Mouse (Mus musculus) myocyte (in vitro differentiated cells): ENCODE results near the gene Aspg. TPM values are rescaled to one million over a fixed set of nuclear protein-coding genes. Genes with fewer than 3 reads are reported as not detected.

ENCODE experiments used
- H3K27me3 ChIP-seq: one replicate; pipeline ENCODE4 v1.6.1; 2011; ENCODE audit not compliant: control insufficient read depth, insufficient read depth, insufficient read length
- H3K36me3 ChIP-seq: one replicate; pipeline ENCODE4 v1.6.1; 2011; ENCODE audit not compliant: control insufficient read depth, insufficient read depth
- H3K4me2 ChIP-seq: one replicate; pipeline ENCODE4 v1.6.1; 2011; ENCODE audit warnings: low read depth, control low read depth
- H3K4me3 ChIP-seq: one replicate; pipeline ENCODE4 v1.5.1; 2011; ENCODE audit warnings: mild to moderate bottlenecking, control low read depth, moderate library complexity
- H3K79me2 ChIP-seq: one replicate; pipeline ENCODE4 v1.6.1; 2011; ENCODE audit not compliant: control insufficient read depth, insufficient read depth
- H3ac ChIP-seq: one replicate; pipeline ENCODE4 v1.6.1; 2011; ENCODE audit not compliant: control insufficient read depth, insufficient read length
- CEBPB ChIP-seq: IDR thresholded peaks from 2 replicates; pipeline ENCODE4 v1.6.1; 2011; ENCODE audit warnings: mild to moderate bottlenecking, moderate library complexity; ENCODE audit not compliant: poor library complexity, insufficient read depth, severe bottlenecking
- E2F4 ChIP-seq: IDR thresholded peaks from one replicate; pipeline ENCODE4 v1.6.1; 2011; ENCODE audit warnings: mild to moderate bottlenecking, control low read depth, moderate library complexity; ENCODE audit not compliant: insufficient read depth
- MAX ChIP-seq: IDR thresholded peaks from one replicate; pipeline ENCODE4 v1.6.1; 2011; ENCODE audit warnings: low read depth, mild to moderate bottlenecking, control low read depth
- MYOD1 ChIP-seq, 3 experiments: IDR thresholded peaks; one replicate each; pipeline ENCODE4 v1.6.1; 2011; ENCODE audit warnings: control low read depth in 2 of 3, low read depth in 2 of 3, mild to moderate bottlenecking in 2 of 3, moderate library complexity in 1 of 3; ENCODE audit not compliant: insufficient read length in 2 of 3, control insufficient read depth in 1 of 3
- MYOG ChIP-seq, 3 experiments: IDR thresholded peaks; one replicate each; pipeline ENCODE4 v1.6.1; 2011; ENCODE audit warnings: control low read depth in 2 of 3, low read depth in 2 of 3, mild to moderate bottlenecking in 2 of 3; ENCODE audit not compliant: insufficient read length in 2 of 3, control insufficient read depth in 1 of 3, insufficient read depth in 1 of 3
- POLR2A ChIP-seq: IDR thresholded peaks from one replicate; pipeline ENCODE4 v1.6.1; 2011; ENCODE audit warnings: low read depth, mild to moderate bottlenecking, control low read depth, moderate library complexity; ENCODE audit not compliant: insufficient read length
- POLR2AphosphoS2 ChIP-seq: IDR thresholded peaks from one replicate; pipeline ENCODE4 v1.6.1; 2011; ENCODE audit warnings: low read depth, control low read depth; ENCODE audit not compliant: insufficient read length
- REST ChIP-seq: IDR thresholded peaks from one replicate; pipeline ENCODE4 v1.6.1; 2011; ENCODE audit warnings: mild to moderate bottlenecking, control low read depth, moderate library complexity; ENCODE audit not compliant: insufficient read depth, insufficient read length
- SRF ChIP-seq: IDR thresholded peaks from one replicate; pipeline ENCODE4 v1.6.1; 2011; ENCODE audit warnings: low read depth; ENCODE audit not compliant: control insufficient read depth, insufficient read length
- TCF12 ChIP-seq: IDR thresholded peaks from one replicate; pipeline ENCODE4 v1.6.1; 2011; ENCODE audit warnings: mild to moderate bottlenecking, control low read depth; ENCODE audit not compliant: poor library complexity, insufficient read depth, severe bottlenecking
- TCF3 ChIP-seq: IDR thresholded peaks from one replicate; pipeline ENCODE4 v1.6.1; 2011; ENCODE audit warnings: low read depth, control low read depth; ENCODE audit not compliant: insufficient read length
- USF1 ChIP-seq: IDR thresholded peaks from one replicate; pipeline ENCODE4 v1.6.1; 2011; ENCODE audit warnings: low read depth, mild to moderate bottlenecking, control low read depth, moderate library complexity
- polyA plus RNA-seq: library from polyadenylated mRNA; unstranded; fragments of >200 nt; fragmentation: generic; extraction: Trizol; gene quantifications from one replicate; pipeline ENCODE4 v1.2.1, GENCODE M21; 2012; ENCODE audit warnings: missing spikeins

Aspg gene
- polyA plus RNA-seq, 1 experiment, result 0.04 TPM

DNA sequence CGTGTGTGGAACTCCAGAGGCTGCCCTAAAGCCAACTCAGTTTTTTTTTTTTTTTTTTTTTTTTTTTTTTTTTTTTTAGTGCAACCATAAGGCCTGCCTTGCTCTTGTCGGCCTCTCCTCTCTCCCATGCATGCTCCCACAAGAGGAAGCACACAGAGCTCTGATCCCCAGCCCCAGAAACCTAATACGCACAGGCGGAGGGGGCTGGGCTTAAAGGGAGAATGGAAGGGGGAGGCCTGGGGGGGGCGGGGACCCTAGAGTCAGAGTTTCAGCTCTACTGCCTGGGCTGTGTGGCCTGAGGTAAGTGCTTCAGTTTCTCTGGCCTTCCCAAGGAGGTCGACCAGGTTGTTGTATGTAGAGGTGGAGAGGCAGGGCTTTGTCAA is 45.5 kb downstream of the Aspg start:
- Histone ChIP-seq H3K27me3 (peaks cover 33% of the 10 kb centered on the region), H3K79me2 (no peaks in the 10 kb centered on the region), H3ac (no peak overlapping the region), H3K4me2 (no peak overlapping the region), H3K36me3 (no peaks in the 10 kb centered on the region), H3K4me3 (no peak overlapping the region)
- no peak for TF ChIP-seq TCF12
- TF ChIP-seq POLR2A, result no peak
- TF ChIP-seq POLR2AphosphoS2, result no peak
- no peak for TF ChIP-seq REST
- TF ChIP-seq TCF3, result no peak

DNA sequence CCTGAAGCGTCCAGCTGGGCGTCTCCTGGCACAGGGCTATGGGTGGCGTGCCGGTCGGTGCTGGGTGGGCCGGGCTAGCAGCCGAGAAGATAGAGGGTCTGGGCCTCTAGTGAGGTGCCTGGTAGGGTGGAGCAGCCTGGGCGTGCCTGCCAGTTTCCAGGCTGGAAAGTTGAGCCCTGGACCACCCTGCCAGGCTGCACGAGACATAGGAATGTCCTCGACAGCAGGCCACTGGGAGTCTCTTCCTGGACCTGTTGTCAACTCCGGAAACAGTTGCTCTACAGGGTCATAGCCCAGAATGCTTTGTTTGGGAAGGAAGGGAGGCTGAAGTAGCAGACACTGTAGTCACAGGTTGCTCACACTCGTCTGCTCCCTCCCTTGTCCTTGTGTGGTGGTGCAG is 47.1 kb downstream of the Aspg start:
- H3K4me2 ChIP-seq, result no peak overlapping the region
- no peaks in the 10 kb centered on the region for H3K79me2 ChIP-seq
- no peak overlapping the region for H3K4me3 ChIP-seq
- no peaks in the 10 kb centered on the region for H3K36me3 ChIP-seq
- TF ChIP-seq USF1 (no peak), MYOG (IDR thresholded peaks at IDR 0.05; ENCODE audit: control insufficient read depth in 1 of 3, insufficient read depth in 1 of 3, insufficient read length in 2 of 3, low read depth in 2 of 3) (no peak), E2F4 (no peak), POLR2A (no peak)
- H3ac ChIP-seq, result no peak overlapping the region
- peaks cover 28% of the 10 kb centered on the region for H3K27me3 ChIP-seq

DNA sequence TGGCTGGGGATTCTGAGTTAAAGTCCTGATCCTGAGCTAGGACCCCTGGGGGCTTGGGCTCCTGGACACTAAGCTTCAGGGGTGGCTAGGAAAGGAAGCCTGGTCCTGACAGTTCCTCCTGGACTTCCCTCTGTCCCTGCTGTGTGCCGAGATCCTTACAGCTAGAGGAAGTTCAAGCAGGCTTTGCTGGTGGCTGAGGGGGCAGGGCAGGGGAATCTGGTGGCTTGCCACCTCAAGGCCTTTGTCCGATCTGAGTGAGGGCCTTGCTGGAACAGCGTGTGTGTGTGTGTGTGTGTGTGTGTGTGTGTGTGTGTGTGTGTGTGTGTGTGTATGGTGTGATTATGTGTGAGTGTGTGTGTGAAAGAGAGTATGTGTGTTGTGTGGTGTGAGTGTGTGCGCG is 48.0 kb downstream of the Aspg start:
- H3ac ChIP-seq, result no peak overlapping the region

DNA sequence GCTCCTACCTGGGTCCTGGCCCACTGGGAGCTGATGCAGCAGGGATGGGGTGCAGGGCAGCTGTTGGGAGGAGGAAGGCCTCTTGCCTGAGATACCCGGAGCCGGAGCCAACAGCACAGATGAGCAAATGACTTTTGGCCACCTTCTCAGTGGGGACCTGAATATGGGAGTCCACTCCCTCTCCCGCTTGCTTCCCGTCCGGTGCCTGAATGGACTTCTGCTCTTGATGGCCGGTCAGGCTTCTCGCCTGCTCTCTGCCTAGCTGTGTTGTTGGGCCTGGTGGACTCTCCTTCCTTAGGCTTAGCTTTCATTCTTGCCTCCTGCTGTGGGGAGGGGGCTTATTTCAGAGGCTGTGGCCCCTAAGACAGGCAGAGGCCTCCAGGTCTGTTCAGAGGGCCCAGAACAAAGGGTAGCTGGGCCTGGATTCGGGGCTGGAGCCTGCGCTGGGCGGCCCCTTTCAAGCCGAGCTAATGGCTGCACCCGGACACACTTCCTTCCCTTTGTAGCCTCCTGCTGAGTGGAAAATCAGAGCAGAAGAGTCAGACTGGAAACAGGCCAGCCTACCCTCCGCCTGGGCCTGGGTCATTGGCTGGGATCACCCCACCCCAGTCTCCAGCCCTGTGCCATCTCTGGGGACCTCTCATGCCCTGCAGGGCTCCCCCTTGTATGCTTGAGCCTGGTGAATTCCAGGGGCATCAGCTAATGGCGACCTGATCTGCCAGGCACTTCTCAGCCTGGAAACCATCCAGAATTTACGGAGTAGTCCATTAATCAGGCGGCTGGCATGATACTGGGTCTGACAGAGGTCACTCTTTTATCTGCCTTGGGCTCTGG is 49.0 kb downstream of the Aspg start:
- TF ChIP-seq E2F4, result no peak
- TF ChIP-seq MAX, result no peak
- TF ChIP-seq TCF3, result no peak
- no peak for TF ChIP-seq POLR2A
- TF ChIP-seq REST, result no peak
- no peak for TF ChIP-seq TCF12
- no peak for TF ChIP-seq POLR2AphosphoS2
- TF ChIP-seq MYOG (IDR thresholded peaks at IDR 0.05; ENCODE audit: control insufficient read depth in 1 of 3, insufficient read depth in 1 of 3, insufficient read length in 2 of 3, low read depth in 2 of 3), result no peak
- no peak for TF ChIP-seq USF1
- TF ChIP-seq SRF, result no peak
- no peak for TF ChIP-seq MYOD1 (IDR thresholded peaks at IDR 0.05; ENCODE audit: control insufficient read depth in 1 of 3, insufficient read length in 2 of 3, low read depth in 2 of 3)
- Histone ChIP-seq H3K79me2 (no peaks in the 10 kb centered on the region), H3K27me3 (peaks cover 38% of the 10 kb centered on the region), H3ac (no peak overlapping the region), H3K4me3 (no peak overlapping the region), H3K4me2 (no peak overlapping the region), H3K36me3 (no peaks in the 10 kb centered on the region)

More for the DNA sequence above, 48.0 kb downstream of the Aspg start:
- H3K4me3 ChIP-seq, result no peak overlapping the region
- no peak for TF ChIP-seq POLR2AphosphoS2
- no peak for TF ChIP-seq TCF12
- H3K27me3 ChIP-seq, result peaks cover 35% of the 10 kb centered on the region
- H3K4me2 ChIP-seq, result no peak overlapping the region
- no peaks in the 10 kb centered on the region for H3K36me3 ChIP-seq
- H3K79me2 ChIP-seq, result no peaks in the 10 kb centered on the region

DNA sequence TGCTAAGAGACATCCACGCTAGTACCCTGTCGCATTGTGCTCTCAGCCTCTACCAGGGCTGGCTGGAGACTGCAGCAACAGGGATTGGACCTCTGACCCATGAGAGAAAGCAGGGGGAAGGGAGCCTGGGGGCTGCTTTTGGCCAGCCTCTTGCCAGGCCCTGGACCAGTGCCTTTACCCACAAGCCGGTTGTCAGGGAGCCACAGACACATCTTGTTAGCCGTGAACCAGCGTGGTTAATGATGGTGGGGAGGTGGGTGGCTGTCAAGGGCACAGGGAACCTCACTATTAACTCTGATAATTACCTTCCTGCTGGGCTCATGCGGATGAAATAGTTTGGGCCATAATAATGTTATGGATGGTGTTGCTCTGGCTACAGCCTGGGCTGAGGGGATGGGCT is 50.3 kb downstream of the Aspg start:
- Histone ChIP-seq H3K27me3 (peaks cover 45% of the 10 kb centered on the region), H3K79me2 (no peaks in the 10 kb centered on the region), H3K4me2 (no peak overlapping the region), H3K4me3 (no peak overlapping the region), H3K36me3 (no peaks in the 10 kb centered on the region), H3ac (no peak overlapping the region)
- TF ChIP-seq REST (no peak), MYOG (IDR thresholded peaks at IDR 0.05; ENCODE audit: control insufficient read depth in 1 of 3, insufficient read depth in 1 of 3, insufficient read length in 2 of 3, low read depth in 2 of 3) (no peak), TCF3 (no peak), CEBPB (no peak), MAX (no peak)

DNA sequence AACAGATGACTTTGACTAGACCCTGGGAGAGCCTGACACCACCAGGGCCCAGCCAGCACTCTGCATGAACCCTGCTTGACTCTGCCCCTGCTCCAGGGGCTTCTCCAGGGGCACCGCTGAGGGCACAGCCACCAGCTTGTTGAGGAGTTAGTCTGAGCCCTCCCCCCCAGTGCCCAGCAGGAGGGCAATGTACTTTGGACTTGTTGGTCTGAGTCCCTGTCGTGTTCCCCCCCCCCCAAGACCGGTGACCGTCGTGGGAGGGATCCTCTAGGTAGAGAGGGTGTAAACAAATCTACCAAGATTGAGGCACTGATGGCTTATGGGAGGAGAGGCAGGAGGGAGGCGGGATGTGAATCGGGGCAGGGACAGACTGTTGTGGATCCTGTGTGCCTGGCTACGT is 51.8 kb downstream of the Aspg start:
- Histone ChIP-seq H3K79me2 (no peaks in the 10 kb centered on the region), H3K27me3 (peaks cover 56% of the 10 kb centered on the region), H3K4me2 (no peak overlapping the region), H3K36me3 (no peaks in the 10 kb centered on the region), H3ac (no peak overlapping the region), H3K4me3 (no peak overlapping the region)
- TF ChIP-seq POLR2A (no peak), MYOD1 (IDR thresholded peaks at IDR 0.05; ENCODE audit: control insufficient read depth in 1 of 3, insufficient read length in 2 of 3, low read depth in 2 of 3) (no peak), USF1 (no peak), SRF (no peak), TCF12 (no peak), REST (no peak), E2F4 (no peak), MYOG (IDR thresholded peaks at IDR 0.05; ENCODE audit: control insufficient read depth in 1 of 3, insufficient read depth in 1 of 3, insufficient read length in 2 of 3, low read depth in 2 of 3) (no peak), MAX (no peak), TCF3 (no peak)
